Mouse (Mus musculus) left cerebral cortex, adult 8-10 months (tissue): ENCODE measurements around the gene Xrcc3. TPM values are rescaled to one million over a fixed set of nuclear protein-coding genes. Genes with fewer than 3 reads are reported as not detected.
A peak's percentile ranks its signal among the peaks of the same experiment; 100 is the strongest.

Experiments used
- DNase-seq, 2 experiments: peaks; one replicate each; pipeline ENCODE4 v3.0.0; 2022; ENCODE audit warnings: low spot score in 2 of 2
- total RNA-seq, 4 experiments: library from RNA; stranded (reverse); gene quantifications; 2 replicates each; pipeline ENCODE4 v1.2.4; 2022

Xrcc3 gene
- total RNA-seq, 4 experiments from 2014 or later, result 6.0 to 6.7 (median 6.4) TPM

DNA sequence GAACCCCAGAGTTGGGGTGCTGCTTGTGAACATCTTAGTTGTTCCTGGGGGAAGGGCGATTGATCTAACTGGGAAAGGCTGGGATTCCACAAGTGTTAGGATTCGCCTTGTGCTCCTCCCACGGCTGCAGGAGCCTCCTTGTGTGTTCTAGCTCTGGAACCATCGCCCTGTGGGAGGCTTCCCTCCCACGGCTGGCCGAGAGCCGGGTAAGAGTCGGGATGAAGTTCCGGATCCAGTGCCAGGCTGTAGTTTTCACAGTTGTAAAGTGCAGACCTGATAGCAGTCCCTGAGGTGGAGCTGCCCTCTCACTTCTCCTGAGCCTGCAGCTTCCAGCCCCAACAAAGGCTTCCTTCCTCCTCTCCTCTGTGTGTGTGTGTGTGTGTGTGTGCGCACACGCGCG is 2.9 kb upstream of the Xrcc3 start:
- DNase-seq, result peak in 1 of 2 experiments; percentile 77

DNA sequence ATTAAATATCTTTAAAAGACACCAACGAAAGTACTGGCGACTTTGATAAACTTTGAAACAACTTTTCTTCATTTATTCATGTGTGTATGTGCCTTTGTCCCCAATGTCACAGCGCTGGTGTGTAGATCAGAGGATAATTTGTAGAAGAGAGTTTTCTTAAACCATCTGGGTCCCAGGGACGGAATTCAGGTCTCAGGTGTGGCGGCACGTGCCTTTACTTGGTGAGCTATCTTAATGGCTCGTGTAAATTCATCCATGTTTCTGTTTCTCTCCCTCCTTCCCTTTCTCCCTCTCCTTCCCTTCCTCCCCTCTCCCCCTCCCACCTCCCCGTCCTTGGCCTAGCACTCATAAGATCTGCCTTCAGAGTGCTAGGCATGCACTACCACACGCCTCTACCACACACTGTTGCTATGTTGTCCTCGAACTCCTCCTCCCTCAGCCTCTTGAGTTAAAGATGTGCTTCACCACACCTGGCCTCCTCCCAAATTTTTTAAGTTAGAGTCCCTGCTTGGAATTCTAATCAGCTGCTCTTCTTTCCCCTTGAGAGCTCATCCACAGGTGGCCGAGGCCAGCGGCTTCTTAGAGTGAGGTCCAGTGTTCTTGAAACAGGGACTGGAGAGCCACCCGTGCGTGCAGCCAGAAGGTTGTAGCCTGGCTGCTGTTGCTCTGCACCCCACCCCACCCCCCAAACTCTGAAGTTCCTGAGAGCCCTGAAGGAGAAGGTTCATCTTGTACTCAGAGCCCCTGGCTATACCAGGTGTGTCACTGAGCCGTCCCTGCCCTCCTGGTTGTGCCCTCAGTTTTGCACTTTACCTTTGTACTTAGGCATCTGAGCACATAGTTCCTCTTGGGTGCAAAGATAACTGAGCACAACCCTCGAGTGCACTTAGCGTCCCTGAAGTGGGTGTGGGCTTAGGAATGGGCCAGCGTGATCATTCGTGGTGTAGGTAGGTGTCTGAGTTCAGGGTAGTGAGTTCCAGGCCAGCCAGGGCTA is 1.4 kb upstream of the Xrcc3 start:
- no peak for DNase-seq

DNA sequence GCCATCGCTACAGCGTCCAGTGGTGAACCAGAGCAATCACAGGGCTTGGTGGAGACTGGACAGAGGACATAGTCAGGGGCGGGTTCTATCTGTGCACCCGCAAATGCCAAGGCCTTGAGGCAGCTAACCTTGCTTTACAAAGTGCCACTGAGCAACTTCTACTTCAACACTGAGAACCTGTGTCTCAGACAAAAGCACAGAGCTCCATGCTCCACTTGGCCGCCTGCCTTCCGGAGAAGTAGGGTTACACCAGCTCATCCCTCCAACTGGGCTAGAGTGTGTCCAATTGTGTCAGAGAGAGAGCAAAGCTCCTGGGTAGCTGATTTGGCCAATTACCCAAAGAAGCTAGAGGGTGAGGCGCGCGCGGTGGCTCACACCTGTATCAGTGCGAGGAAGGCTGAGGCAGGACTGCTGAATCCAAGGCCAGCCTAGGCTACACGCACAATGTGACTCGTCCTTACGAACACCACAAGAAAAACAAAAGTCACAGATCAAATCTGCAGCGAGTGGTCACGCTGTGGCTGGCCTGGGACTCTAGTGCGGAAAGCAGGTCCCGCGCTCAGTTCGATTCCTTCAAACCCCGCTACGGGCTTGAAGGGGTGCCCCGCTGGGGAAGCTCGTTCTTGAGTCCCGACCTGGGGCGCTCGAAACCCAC is 435 bp downstream of the Xrcc3 start:
- DNase-seq, result no peak

DNA sequence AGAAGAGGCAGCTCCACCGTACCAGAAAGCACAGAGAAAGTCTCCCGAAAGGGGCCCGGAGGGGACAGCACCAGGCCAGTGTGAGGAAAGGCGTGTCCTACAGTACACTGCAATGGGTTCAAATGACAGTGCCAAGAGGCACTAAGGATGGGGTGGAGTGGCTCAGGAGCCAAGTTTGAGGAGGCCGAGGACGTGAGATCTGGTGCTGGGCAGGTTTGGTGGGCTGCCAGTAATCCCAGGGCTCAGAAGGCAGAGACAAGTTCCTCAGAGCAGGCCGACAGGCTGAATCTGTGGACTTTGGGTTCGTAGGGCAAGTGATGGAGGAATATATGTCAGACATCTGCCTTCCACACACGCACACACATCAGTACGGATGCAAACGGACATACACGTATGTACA is 1.1 kb downstream of the Xrcc3 start:
- no peak for DNase-seq

DNA sequence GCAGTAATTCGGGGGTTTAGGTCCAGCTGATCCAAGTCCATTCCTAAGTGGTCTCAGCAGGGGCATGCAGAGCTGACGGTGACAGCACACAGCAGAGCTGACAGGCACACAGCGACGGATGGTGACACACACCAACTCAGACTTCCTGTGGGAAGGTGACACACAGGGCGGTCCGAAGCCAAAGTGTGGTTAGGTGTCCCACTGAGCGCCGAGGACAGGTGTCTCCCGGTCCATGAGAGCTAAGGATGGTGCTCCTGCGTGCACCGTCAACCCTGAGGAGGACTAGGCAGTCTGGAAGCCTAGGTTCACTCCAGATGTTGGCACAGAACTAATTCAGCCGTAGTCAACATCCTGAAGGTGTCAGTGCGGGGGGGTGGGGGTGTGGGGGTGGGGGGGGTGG is 1.6 kb downstream of the Xrcc3 start:
- no peak for DNase-seq

DNA sequence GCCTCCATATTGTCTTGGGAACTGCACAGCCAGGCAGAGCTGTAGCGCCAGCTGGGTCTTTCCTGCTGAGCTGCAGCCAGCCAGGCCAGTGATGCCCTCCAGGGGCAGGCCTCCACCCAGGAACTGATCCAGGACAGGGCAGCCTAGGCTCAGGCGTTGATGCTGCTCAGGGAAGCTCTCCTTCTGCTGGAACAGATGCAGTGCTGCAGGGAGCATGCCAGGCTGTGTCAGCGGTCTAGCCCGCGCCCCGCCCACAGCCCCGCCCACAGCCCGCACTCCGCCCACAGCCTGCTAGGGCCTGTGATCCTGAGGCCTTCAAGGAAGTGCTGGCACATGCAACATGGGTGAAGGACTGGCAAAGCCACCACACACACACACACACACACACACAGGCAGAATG is 3.9 kb downstream of the Xrcc3 start:
- peak in 1 of 2 experiments; percentile 69 for DNase-seq

DNA sequence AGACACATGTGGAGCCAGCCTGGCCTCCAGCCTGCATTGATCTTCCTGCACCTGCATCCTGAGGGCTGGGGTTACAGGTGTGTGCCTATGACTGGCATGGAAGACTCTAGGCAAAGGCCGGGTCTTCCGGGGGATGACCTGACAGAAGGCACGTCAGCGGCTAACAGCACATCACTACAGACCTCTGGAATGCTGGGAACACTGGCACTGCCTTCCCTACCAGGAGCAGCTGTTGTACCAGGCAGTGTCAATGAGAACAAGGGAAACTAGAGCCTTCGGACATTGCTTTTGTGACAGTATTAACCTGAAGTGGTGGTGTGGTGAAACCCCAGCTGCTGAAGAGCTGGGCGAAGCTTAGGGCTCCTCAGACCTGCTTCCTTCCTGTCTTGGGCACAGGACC is 4.9 kb downstream of the Xrcc3 start:
- DNase-seq, result no peak

DNA sequence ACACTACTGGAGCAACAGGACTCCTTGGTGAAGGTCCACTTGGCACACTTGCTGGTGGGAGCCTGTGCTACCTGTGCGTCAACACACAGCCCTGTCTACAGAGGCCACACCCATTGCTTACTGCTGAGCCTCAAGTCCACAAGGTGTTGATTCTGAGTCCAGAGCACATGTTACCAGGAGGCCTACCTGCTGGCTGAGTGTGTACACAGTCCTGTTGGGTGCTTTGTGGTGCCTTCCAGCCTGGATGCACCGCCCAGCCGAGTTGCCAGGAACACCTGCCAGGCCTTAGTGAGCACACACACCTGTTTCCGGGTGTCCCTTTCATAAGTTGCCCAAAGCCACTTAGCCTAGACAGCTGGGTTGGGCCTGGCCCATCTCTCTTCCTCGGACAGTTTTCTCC is 10.1 kb downstream of the Xrcc3 start:
- no peak for DNase-seq

DNA sequence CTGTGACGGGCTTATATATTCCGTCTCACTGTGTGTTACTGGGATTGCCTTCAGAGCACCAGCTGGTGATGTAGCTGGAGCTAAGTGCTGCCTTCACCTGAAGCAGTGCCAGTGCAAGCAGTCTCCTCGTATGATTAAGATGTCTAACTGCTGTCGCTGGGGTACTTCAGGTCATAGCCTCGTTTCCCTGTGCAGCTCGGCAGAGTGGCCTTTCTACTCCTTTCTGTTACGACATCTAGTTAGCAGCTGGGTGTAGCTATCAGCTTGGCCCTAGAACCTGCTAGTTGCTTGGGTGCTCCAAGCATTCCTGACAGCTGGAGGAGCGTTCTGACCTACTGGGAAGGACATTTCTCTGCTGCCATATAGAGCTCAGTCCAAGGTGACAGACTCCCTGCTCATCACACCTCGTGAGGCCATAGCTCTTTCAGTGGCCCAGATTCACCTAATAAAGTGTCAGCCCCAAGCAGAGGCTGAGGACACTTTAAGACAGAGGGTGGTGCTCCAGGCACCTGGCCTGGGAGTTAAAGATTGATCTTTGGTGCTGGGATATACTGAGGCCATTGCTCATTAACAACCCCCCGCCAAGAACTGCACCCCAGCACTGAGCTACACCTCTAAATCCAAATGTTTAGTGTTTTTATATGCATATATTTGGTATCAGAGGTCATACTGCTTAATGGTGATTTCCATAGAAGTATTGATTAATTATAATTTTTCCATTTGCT is 13.1 kb downstream of the Xrcc3 start:
- no peak for DNase-seq

DNA sequence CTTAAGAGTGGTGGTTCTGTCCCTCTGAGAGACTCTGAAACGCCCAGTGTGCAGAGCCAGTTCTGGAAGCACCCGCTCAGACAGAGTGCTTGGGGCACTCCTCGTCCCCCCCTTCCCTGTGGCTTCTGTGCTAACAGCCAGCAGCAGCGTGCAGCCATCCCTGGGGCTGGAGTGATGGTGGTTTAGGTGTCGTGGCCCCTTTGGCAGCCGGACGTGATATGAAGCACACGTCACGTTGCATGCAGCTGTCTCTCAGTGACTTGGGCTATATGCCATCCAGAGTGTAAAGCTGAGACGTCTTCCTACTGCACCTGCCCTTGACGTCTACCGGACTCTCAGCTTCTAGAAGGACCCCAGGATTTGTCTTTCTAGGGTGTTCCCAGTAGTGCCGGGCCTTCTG is 15.2 kb downstream of the Xrcc3 start:
- DNase-seq, result no peak

DNA sequence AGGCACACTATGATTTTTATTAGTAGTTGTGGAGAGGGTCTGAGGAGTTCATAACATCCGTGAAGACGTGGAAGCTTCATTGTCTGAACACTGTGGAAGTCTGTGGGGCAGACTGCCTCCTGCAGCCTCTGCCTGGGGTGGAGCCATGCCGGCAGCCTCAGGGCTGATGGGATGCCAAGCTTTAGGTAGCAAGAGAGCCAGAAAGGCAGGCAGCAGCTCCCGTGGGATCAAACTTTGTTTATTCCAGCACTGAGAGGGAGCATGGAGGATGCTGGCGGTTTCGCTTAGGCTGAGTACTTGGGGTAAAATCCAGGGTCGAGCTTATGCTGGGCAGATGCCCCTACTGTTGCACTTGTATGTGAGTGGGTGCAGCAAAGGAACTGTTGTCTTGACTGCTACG is 16.4 kb downstream of the Xrcc3 start:
- DNase-seq, result no peak

DNA sequence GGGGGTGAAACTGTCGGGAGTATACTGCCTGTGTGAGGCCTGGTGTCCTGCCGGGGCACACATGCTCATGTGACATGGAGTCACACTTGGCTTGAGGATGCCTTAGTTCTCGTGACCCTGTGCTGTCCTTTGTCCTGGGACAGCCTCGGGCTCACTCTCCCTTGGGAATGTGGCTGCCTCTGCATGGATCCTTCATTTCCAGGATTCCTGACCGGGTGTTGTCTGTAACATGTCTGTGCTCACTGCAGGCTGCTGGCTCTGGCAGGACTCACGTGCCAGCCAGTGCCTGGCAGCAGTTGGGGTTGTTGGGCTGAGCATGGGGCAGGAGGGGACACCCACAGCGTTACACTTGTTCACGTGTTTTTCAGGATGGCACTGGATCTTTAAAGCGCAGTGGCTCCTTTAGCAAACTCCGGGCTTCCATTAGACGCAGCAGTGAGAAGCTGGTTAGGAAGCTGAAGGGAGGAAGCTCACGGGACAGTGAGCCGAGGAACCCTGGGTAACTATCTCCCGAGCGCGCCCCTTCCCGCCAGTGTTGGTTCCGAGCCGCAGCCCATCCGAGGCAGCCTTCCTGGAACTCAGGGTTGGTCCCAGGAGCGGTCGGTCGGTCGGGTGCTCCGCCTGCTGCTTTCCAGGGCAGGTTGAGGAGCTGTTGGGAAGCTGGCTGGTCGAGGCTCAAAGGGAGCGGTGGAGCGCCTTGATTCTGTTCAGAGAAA is 18.3 kb downstream of the Xrcc3 start:
- peak in 1 of 2 experiments; percentile 40 for DNase-seq

DNA sequence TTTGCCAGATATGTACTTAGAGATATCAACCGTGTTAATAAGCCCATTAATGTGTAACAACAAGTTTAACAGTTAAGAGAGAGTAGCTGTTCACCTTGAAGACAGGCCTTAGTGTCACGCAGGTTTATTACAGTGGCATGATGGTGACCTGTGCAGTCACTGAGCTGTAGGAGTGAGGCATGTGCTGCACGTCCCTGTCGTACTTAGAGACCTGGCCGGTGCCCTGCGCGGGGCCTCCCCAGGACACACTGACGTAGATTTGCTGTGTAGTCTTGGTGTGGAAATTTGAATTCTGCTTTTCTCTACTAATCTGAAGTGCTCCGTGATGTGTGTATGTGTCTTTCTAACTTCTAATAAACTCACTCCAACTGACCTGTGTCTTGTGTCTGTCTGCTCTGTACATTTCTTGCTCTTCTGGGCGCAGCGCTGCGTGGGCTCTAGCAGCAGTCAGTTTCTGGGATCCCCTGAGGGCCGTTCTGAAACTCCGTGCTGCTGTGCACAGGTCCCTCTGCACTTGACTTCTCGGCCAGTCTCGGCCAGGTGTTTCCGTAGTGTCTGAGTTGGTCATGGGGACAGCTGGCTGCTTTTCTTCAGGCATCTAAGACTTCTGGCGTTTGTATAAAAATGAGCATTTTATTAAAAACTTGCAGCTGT is 19.0 kb downstream of the Xrcc3 start:
- DNase-seq, result no peak

DNA sequence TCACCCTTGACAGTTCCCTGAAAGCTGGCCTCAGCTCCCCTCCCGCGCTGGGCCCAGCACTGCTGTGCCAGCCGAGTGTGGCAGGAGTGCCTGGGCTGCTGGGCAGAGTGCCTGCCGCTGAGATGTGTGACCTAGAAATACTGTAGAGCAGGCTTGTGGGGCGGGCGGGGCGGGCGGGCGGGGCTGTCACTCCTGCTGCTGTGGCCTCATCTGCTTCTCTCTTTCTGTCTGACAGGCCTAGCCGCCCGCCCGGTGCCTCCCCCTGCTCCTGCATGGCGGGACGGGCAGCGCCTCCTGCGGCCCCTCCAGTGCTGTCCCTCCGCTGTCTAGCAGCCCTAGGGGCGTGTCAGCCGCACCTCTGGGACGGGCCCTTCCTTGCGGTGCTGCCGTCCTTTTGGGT is 19.6 kb downstream of the Xrcc3 start:
- DNase-seq, result peak in 1 of 2 experiments; percentile 68

DNA sequence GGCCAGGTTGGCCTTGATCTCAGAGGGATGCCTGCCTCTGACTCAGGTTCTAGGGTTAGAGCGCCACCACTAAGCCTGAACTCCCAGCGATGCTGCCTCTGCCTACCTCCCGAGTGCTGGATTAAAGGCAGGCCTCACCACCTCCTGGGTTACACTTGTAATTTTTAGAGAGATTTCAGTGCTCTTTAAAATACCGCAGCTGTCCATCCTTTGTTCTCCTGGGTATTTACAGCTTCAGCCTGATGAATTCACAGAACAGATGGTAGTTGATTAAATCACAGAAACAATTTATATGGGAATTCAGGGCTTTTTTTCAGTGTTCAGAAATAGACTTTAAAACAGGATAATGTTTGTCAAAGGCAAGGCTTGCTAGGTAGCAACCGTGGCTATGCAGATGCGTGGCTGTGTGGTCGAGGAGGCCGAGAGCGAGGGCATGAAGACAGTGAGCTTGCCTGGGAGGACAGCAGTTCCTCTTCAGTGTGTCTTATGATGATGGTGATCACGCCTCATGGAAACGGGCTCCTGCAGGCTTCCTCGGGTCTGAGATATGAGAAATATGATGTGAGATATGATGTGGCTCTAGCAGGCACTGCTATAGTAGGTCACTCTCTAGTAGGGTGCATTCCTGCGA is 22.1 kb downstream of the Xrcc3 start:
- DNase-seq, result no peak

DNA sequence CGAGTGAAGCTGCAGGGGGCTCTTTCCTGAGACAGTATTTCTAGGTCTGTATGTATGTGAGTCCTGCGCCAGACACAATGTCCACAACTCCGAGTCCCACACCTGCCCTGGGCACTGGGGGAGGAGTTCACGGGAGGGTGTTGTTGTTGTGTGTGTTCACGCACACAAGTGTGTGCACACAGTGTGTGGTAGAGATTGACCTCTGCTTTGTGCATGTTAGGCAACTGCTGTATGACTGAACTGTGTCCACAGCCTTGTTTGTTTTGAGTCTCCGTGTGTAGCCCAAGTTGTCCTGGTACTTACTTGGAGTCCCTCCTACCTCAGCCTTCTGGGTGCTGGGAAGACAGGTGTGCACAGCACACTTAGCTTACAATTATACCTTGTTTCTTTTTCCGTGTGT is 23.0 kb downstream of the Xrcc3 start:
- DNase-seq, result no peak

DNA sequence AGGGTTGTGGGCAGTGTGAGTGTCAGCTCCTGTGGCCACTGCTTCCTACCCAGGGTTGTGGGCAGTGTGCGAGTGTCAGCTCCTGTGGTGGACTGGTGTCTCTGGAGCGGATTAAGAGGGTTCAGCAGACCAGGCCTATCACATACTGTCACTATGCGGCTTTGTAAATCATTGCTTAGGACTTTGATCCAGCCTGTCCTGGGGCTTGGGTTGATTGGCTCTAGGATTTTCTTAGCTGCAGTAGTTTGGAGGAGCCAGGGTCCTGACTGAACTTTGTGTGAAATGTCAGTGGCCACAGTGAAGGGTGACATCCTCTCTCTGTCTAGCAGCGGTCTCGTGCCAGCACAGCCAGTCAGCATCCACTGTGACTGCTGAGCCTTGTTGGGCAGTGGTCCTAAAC is 23.6 kb downstream of the Xrcc3 start:
- no peak for DNase-seq

DNA sequence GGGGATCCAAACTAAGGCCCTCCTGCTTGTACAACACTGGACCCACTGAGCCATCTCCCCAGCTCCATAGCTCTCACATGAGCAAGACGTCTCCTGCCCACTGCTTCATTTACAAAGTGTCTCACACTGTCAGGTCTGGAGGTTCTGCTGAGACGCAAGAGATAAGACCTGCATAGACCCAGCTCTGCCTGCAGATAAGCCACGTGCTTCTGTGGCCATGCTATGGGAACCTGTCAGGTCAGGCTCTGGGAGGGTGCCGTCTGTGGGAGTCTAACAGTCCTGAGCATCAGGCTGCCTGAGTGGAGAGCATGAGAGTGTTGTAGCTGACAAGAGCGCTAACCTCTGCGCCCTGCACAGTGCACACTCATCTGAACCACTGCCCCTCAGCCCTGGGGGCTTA is 26.7 kb downstream of the Xrcc3 start:
- DNase-seq, result no peak

DNA sequence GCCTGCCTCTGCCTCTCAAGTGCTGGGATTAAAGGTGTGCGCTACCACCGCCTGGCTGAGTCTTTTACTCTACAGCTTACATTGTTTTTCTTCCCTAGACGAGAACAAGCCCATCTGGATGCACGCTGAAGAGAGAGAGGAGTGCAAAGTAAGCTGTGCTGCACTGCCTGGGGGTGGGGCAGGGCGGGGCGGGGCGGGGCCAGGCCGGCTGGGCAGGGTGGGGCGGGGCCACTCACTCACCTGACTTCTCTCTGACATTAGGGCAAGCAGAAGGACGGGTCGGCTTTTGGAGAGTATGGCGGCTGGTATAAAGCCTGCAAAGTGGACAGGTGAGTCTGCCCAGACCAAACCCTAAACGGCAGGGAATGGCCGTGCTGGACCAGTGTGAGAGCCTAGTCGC is 28.5 kb downstream of the Xrcc3 start:
- DNase-seq, result no peak

DNA sequence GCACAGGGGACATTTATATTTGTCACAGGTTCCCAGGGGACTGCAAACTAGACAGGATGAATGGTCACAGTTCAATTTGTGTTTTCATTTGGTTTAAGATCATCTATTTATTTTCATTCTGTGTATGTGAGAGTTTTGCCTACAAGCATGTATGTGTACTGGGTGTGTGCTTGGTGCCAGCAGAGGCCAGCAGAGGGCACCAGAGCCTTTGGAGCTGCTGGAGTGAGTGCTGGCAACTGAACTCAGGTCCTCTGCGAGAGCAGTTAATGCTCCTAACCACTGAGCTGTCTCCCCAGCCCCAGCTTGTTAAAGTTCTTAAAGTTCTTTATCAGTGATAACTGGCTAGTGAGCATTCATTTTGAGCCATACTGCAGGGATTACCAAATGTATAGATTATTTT is 34.1 kb downstream of the Xrcc3 start:
- no peak for DNase-seq
